Mouse (Mus musculus) spleen, postnatal 0 days (tissue): ENCODE results near the gene Naa80. TPM values are rescaled to one million over a fixed set of nuclear protein-coding genes. Genes with fewer than 3 reads are reported as not detected.

Experiments
- polyA plus RNA-seq: library from polyadenylated mRNA; unstranded; fragments of >200 nt; fragmentation: Nextera tagmentation; extraction: Ambion mirVana; gene quantifications from 2 replicates; pipeline ENCODE4 v1.2.1, GENCODE M21; 2015

Gene Naa80
- 18.5 and 20.0 TPM in 2 replicates for polyA plus RNA-seq

DNA sequence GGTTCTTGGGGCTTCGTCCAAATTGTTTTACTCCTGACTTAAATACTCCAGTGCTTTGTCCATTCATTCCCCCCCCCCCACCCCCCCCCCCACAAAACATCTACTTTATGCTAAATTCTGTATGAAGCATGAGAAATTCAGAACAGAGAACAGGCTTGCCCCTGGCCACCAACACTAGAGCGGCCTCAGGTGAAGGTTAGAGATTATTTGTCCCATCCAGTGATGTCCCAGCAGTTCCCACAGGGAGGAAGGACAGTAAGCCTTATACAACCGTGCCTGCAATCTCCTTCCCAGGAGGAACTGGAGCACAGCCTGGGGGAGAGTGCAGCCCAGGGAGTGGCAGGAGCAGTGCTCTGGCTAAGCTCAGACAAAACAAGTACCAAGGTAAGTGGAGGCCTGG lies at the start of gene Naa80:
Gene Naa80 (plus strand): TSS at position 301 of the 400 bp plus-strand sequence.

DNA sequence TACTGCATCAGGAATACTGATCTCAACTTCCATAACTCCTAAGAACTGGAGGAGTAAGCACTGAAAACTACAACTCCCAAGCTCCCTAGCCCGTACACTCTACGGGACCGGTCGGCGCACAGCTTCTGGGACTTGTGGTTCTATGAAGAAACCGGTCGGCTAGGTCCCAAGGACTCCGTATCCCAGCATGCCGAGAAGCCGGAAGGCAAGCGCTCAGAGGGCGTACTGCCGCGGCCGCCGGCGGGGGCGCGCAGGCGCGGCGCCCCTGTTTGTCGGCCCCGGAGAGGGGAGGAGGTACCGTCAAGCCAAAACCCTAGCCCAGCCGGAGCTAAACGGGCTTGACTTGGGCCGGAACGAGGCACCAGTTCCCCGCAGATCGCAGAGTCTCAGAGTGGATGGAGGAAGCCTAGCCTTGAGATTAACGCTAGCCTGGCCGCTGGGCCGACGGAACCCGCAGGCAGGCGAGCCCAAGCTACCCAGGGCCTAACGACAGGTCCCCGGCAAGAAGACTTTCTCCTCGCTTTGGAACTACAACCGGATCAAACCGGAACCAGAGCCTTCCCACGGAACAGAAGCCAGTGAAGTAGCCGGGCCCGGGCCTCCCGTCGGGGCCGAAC lies 44.8 kb upstream of the Naa80 start, which contains the start of gene Tmem115:
Gene Tmem115 (plus strand): TSS at position 155 of the 617 bp plus-strand sequence.

DNA sequence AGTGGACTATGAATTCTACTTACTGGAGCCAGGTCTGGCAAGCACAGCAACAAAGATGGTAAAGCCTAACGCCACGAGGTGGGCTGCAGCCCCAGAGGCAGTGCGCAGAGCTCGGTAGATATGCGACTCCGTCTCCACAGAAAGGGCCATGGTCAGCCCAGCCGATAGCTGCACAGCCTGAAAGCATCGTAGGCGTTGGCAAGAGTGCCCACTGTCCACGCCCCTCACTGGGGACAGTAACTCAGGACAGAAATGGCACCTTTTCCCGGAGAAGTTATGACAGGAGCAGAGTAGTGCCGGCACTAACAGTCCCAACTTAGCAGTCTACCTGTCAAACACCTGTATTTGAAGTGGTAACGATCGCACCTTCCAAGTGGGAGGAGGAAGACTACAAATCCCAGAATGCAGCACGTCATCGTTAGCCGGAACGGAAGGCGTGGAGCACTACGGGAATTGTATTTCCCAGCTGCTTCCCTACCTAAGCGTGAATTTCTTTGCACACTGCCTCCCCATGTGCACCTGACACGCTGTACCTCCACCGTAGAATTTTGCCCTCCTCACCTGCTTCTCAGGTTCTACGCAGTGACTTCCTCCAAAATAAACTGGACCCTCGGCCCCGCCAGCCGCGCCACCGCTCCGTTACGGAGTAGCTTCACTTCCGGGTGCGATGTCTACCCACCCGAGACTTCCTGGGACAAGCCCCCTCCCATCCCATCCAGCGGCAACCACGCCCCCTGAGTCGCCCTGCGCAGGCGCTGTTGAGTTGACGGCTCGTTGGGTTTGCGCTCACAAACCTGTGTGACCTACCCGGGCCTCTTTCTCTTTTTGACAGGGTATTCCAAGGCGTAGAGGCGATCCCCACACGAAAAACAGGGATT lies 37.0 kb upstream of the Naa80 start, which contains the start of the genes Cyb561d2 and Nprl2:
Gene Cyb561d2 (minus strand): TSS at position 720 of the 878 bp plus-strand sequence.
Gene Nprl2 (plus strand): TSS at position 753 of the 878 bp plus-strand sequence.

GRCm38 (mm10) chr9:107547026-107547425 lies 31.7 kb upstream of the Naa80 start, which contains the start of gene Zmynd10:
Gene Zmynd10 (plus strand): TSS chr9:107547298.

GRCm38 (mm10) chr9:107551117-107551889 lies 27.4 kb upstream of the Naa80 start, which contains the start of gene Rassf1:
Gene Rassf1 (plus strand): TSS chr9:107551555.

DNA sequence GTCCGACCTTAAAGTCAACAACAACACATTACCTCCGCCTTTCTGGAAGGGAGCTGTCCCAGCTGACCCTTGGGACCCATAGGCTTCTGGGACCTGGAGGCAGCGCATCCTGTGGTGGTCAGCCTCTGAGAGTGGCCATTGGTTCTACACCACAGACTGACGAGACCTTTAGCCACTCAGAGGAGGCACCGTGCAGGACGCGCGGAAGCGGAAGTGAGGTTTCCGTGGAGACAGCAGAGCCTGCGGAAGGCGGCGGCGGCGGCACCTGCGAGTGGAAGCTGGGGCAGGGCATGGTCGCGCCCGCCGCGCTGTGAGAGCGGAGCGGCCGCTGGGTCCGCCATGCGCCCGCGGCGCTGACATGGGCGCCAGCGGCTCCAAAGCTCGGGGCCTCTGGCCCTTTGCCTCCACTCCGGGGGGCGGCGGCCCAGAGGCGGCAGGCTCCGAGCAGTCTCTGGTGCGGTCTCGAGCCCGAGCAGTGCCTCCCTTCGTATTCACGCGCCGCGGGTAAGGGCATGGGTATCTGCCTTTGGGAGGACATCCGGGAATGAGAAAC lies 15.6 kb upstream of the Naa80 start, which contains the start of gene Tusc2:
Gene Tusc2 (plus strand): TSS at position 227 of the 553 bp plus-strand sequence.

GRCm38 (mm10) chr9:107567702-107568319 lies 10.9 kb upstream of the Naa80 start, which contains the start of gene Hyal2:
Gene Hyal2 (plus strand): TSS chr9:107567945.

DNA sequence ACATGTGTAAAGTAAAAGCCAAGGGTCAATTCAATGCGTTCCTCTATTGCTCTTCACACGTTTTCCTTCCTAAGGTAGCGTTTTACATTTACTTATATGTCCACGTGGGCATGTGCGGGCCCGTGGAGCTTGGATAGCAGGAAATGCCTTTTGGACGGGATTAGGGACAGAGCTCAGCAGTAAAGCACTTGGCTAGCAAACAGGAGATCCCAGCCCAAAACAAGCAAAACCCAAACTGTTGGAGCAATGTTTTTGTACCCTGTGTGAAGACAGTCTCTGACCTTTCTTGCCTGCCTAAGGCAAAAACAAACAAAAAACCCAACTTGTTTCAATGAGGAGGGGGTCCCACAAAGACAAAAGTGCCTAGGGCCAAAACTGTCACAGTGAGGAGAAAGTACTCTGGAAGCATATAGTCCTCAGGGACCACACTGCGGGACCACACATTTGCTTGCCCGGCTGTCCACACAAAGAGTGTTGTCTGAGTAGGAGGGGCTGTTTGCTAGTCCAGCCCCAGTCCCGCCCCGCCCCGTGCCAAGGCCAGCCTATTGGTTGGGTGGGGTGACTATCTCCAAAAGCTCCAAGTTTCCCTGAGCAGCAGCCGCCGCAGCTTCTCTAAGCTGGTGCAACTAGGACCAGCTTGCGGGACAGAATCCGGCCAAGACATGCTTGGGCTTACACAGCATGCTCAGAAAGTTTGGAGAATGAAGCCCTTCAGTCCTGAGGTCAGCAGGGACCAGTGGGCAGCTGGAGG lies 2.2 kb upstream of the Naa80 start, which contains the start of gene Hyal1:
Gene Hyal1 (plus strand): TSS at position 571 of the 751 bp plus-strand sequence.

GRCm38 (mm10) chr9:107580501-107581317 lies 2.0 kb downstream of the Naa80 start, which contains the start of gene Hyal3:
Gene Hyal3 (plus strand): TSS chr9:107580818.

GRCm38 (mm10) chr9:107586974-107587832 lies 8.5 kb downstream of the Naa80 start, which contains the start of gene Ifrd2:
Gene Ifrd2 (plus strand): TSS chr9:107587642.

GRCm38 (mm10) chr9:107608741-107609432 lies 30.2 kb downstream of the Naa80 start, which contains the start of gene Sema3b:
Gene Sema3b (minus strand): TSS chr9:107609229.

Other genes starting within 250 kb of the Naa80 start
- gene Hemk1, start 240.5 kb upstream of the Naa80 start, polyA plus RNA-seq: 3.8 and 3.9 TPM in 2 replicates
- 0.28 TPM in 1 of 2 replicates, not detected in the other for gene 6430571L13Rik, start 238.3 kb upstream of the Naa80 start, polyA plus RNA-seq
- 0.20 and 0.23 TPM in 2 replicates for gene Cacna2d2, start 179.3 kb upstream of the Naa80 start, polyA plus RNA-seq
- 18.2 and 21.5 TPM in 2 replicates for gene Tmem115, start 44.9 kb upstream of the Naa80 start, polyA plus RNA-seq
- gene Cyb561d2, start 36.7 kb upstream of the Naa80 start, polyA plus RNA-seq: 14.9 and 16.8 TPM in 2 replicates
- 12.4 and 12.5 TPM in 2 replicates for gene Nprl2, start 36.7 kb upstream of the Naa80 start, polyA plus RNA-seq
- gene Zmynd10, start 31.6 kb upstream of the Naa80 start, polyA plus RNA-seq: not detected in 2 replicates
- 32.9 and 34.1 TPM in 2 replicates for gene Rassf1, start 27.3 kb upstream of the Naa80 start, polyA plus RNA-seq
- 38.6 and 39.5 TPM in 2 replicates for gene Tusc2, start 15.6 kb upstream of the Naa80 start, polyA plus RNA-seq
- gene Hyal2, start 10.9 kb upstream of the Naa80 start, polyA plus RNA-seq: 28.4 and 28.8 TPM in 2 replicates
- gene Hyal1, start 2.0 kb upstream of the Naa80 start, polyA plus RNA-seq: 6.8 and 6.9 TPM in 2 replicates
- gene Hyal3, start 1.9 kb downstream of the Naa80 start, polyA plus RNA-seq: 1.8 and 2.4 TPM in 2 replicates
- gene Ifrd2, start 8.8 kb downstream of the Naa80 start, polyA plus RNA-seq: 146 and 158 TPM in 2 replicates
- gene Sema3b, start 30.3 kb downstream of the Naa80 start, polyA plus RNA-seq: 1.2 TPM in 2 replicates
- gene Gnai2, start 56.5 kb downstream of the Naa80 start, polyA plus RNA-seq: 287 and 324 TPM in 2 replicates
- 0.54 and 0.63 TPM in 2 replicates for gene Slc38a3, start 90.6 kb downstream of the Naa80 start, polyA plus RNA-seq
- gene Gnat1, start 100.8 kb downstream of the Naa80 start, polyA plus RNA-seq: 1.5 and 2.1 TPM in 2 replicates
- gene Sema3f, start 131.6 kb downstream of the Naa80 start, polyA plus RNA-seq: 4.4 and 6.3 TPM in 2 replicates
- 86.8 and 98.0 TPM in 2 replicates for gene Rbm5, start 192.1 kb downstream of the Naa80 start, polyA plus RNA-seq